Mouse (Mus musculus) CD4-positive, CD25-positive, alpha-beta regulatory T cell, adult 2 months (primary cell): ENCODE data around the gene Mfsd4b2.
"Not testable (repeated sequence)": the region's sequence is repeated elsewhere in the genome, so short reads cannot be mapped to it uniquely, and the experiment has no call there.

Source experiments
- DNase-seq: peaks from one replicate; pipeline ENCODE4 v3.0.0-alpha.2; 2012; ENCODE audit warnings: low read depth, low spot score

The Mfsd4b2 gene

GRCm38 (mm10) chr10:39926616-39927139 is at the start of gene Mfsd4b2:
Mfsd4b2 (minus strand) TSS chr10:39926923.
- DNase-seq = peak; percentile 9

GRCm38 (mm10) chr10:39975771-39976170 is 49.0 kb upstream of the Mfsd4b2 start:
- DNase-seq = no peak

GRCm38 (mm10) chr10:39974982-39975381 is 48.3 kb upstream of the Mfsd4b2 start:
- DNase-seq = peak; percentile 44

GRCm38 (mm10) chr10:39967512-39967911 is 40.8 kb upstream of the Mfsd4b2 start:
- DNase-seq = no peak

GRCm38 (mm10) chr10:39961906-39962305 is 35.2 kb upstream of the Mfsd4b2 start:
- no peak for DNase-seq

GRCm38 (mm10) chr10:39960441-39960822 is 33.7 kb upstream of the Mfsd4b2 start:
- DNase-seq = no peak

- peak; percentile 97 for DNase-seq
Observed at GRCm38 (mm10) chr10:39959761-39960440, 33.2 kb upstream of the Mfsd4b2 start, which contains the start of gene Mfsd4b3. Mfsd4b3 (minus strand) TSS chr10:39960153.

GRCm38 (mm10) chr10:39958266-39958665 is 31.5 kb upstream of the Mfsd4b2 start:
- DNase-seq = peak; percentile 55

GRCm38 (mm10) chr10:39956340-39956878 is 29.7 kb upstream of the Mfsd4b2 start:
- no peak for DNase-seq

GRCm38 (mm10) chr10:39955163-39955562 is 28.4 kb upstream of the Mfsd4b2 start:
- DNase-seq = no peak

GRCm38 (mm10) chr10:39949377-39949954 is 22.7 kb upstream of the Mfsd4b2 start:
- DNase-seq = no peak

- not testable (repeated sequence) for DNase-seq
Observed at GRCm38 (mm10) chr10:39947195-39947594, 20.5 kb upstream of the Mfsd4b2 start.

- DNase-seq = no peak
Observed at GRCm38 (mm10) chr10:39936553-39936952, 9.8 kb upstream of the Mfsd4b2 start.

- not testable (repeated sequence) for DNase-seq
Observed at GRCm38 (mm10) chr10:39924556-39924955, 2.2 kb downstream of the Mfsd4b2 start.

- DNase-seq = no peak
Observed at GRCm38 (mm10) chr10:39912616-39913015, 14.1 kb downstream of the Mfsd4b2 start.

- DNase-seq = peak; percentile 31
Observed at GRCm38 (mm10) chr10:39908768-39909441, 17.8 kb downstream of the Mfsd4b2 start.

GRCm38 (mm10) chr10:39906799-39907658 is 19.7 kb downstream of the Mfsd4b2 start:
- DNase-seq = no peak

GRCm38 (mm10) chr10:39904191-39904590 is 22.5 kb downstream of the Mfsd4b2 start:
- no peak for DNase-seq

GRCm38 (mm10) chr10:39898874-39899371 is 27.8 kb downstream of the Mfsd4b2 start, which contains the start of gene Mfsd4b4:
Mfsd4b4 (minus strand) TSS chr10:39899238.
- peak; percentile 90 for DNase-seq

GRCm38 (mm10) chr10:39896503-39896902 is 30.2 kb downstream of the Mfsd4b2 start:
- DNase-seq = peak; percentile 9
